Mouse (Mus musculus) brown adipose tissue, adult 24 weeks (tissue): Measurements from ENCODE around the gene Plxna1. TPM values are rescaled to one million over a fixed set of nuclear protein-coding genes. Genes with fewer than 3 reads are reported as not detected.

Source experiments
- H3K27ac ChIP-seq: fragments of 200-500 bp; replicated peaks from 2 replicates; pipeline ENCODE4 v1.5.1; 2012; ENCODE audit warnings: low read depth, mild to moderate bottlenecking, low read length
- H3K4me1 ChIP-seq: fragments of 200-500 bp; 2 replicates; pipeline ENCODE4 v1.6.1; 2012; ENCODE audit warnings: low read length, mixed read lengths; ENCODE audit not compliant: control insufficient read depth, insufficient read depth, insufficient read length
- H3K4me3 ChIP-seq: fragments of 200-500 bp; 2 replicates; pipeline ENCODE4 v1.5.1; 2012; ENCODE audit warnings: low read depth, mild to moderate bottlenecking, low read length, moderate library complexity; ENCODE audit not compliant: insufficient read depth
- polyA plus RNA-seq: library from polyadenylated mRNA; stranded (reverse); fragments of >200 nt; gene quantifications from 2 replicates; pipeline ENCODE4 v1.2.4, GENCODE M21; 2012; ENCODE audit not compliant: missing spikeins, insufficient read depth, insufficient read length

Plxna1 gene
- polyA plus RNA-seq, 1 experiment, result 34.3 TPM

GRCm38 (mm10) chr6:89351441-89352137 is 10.8 kb downstream of the Plxna1 start:
- H3K4me3 ChIP-seq, result no peak overlapping the region
- peaks cover 60% of the 10 kb centered on the region for H3K4me1 ChIP-seq
- no peak overlapping the region for H3K27ac ChIP-seq

- Histone ChIP-seq H3K4me3 (no peak overlapping the region), H3K27ac (no peak overlapping the region), H3K4me1 (peaks cover 57% of the 10 kb centered on the region)
Measured at GRCm38 (mm10) chr6:89350520-89350919, 11.9 kb downstream of the Plxna1 start.

DNA sequence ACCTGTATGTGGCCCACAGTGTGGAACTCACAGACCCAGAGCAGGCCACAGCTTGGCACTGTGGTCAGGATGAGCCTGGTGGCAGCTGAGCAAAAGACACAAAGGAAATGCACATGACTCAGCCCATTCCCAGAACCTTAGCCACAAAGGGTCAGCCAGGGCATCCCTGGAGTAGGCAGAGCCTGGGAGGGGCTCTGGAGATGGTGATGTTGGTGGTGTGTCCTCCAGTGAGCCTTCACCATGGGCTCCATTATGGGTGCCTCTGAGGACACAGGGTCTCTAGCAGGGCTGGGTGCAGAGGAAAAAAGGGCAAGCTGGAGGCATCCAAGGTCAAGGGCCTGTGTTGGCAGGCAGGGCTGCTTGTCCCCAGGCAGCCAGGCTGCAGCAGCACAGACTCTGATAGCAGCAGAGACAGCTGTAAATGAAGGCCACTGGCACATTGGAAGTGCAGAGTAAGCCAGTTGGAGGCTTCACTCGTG is 12.3 kb downstream of the Plxna1 start:
- Histone ChIP-seq H3K27ac (no peak overlapping the region; the same call in 1 of the 2 replicates), H3K4me3 (no peak overlapping the region), H3K4me1 (peaks cover 61% of the 10 kb centered on the region)

DNA sequence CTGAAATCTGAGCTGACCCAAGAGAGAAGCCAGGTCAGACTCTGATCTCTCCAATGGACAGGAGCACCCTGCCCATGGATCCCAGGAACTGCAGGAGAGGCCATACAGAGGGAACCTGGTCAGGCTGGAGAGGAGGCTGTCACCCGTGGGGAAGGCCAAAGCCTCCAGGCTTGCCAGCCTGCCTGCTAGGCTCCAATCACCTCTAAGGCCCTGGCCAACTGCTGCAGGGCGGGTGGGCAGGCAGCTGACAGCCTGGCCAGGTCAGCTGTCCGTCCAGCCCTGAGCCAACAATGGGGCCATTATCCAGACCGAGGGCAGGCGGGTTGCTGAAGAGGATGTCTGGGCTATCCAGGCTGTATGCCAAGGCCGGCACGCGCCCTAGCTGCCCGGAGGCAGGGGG is 14.1 kb downstream of the Plxna1 start:
- Histone ChIP-seq H3K4me1 (peaks cover 65% of the 10 kb centered on the region), H3K4me3 (no peak overlapping the region), H3K27ac (no peak overlapping the region)

DNA sequence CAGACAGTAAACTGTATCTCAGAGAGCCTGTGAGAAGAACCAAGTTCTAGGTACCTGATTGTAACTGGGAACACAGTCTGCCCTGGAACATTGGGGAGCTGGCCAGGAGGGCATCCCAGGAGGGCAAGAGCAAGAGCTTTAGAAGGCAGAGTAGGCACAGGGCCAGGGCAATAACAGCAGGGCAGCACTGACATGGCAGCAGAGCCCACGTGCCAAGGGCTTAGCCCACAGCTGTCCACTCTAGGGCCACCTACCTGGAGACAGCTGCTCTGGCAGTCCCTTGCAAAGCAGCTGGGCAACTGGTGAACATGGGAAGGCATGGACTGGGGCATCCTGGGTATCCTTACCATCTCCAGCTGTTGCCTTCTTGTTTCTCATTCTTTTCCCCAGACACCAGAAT is 14.6 kb downstream of the Plxna1 start:
- Histone ChIP-seq H3K4me3 (no peak overlapping the region), H3K27ac (no peak overlapping the region), H3K4me1 (peaks cover 64% of the 10 kb centered on the region)

DNA sequence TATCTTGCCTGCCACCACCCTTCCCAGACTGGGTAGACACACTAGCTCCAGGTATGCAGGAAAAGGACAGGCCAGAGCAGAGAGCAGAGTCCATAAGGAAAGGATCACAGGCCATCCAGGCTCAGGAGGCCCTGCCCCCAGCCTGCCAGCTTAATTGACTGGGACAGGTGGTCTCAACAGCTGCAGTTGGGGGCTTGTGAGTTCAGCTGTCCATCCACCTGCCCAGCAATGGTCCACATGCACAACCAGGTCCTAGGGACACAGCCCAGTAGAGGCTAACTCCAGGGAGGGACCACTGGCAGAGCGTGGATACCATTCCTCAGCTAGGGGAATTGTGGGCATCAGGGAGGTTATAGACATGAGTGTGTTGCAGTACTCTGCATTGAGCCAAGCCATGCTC is 16.6 kb downstream of the Plxna1 start:
- Histone ChIP-seq H3K4me3 (no peak overlapping the region), H3K4me1 (peaks cover 50% of the 10 kb centered on the region), H3K27ac (peak overlapping the region; percentile 57; the same call in 1 of the 2 replicates)

GRCm38 (mm10) chr6:89345486-89345785 is 17.0 kb downstream of the Plxna1 start:
- Histone ChIP-seq H3K27ac (peak overlapping the region; percentile 57), H3K4me1 (peaks cover 46% of the 10 kb centered on the region), H3K4me3 (no peak overlapping the region)

- Histone ChIP-seq H3K4me1 (peaks cover 41% of the 10 kb centered on the region), H3K4me3 (0 out of 2 replicates have a peak overlapping the region, but pooled peaks have one; percentile 4), H3K27ac (peak overlapping the region; percentile 57)
Measured at GRCm38 (mm10) chr6:89344613-89345485, 17.6 kb downstream of the Plxna1 start.

GRCm38 (mm10) chr6:89341981-89342380 is 20.4 kb downstream of the Plxna1 start:
- no peak overlapping the region for H3K4me3 ChIP-seq
- H3K27ac ChIP-seq, result no peak overlapping the region
- peaks cover 43% of the 10 kb centered on the region for H3K4me1 ChIP-seq

DNA sequence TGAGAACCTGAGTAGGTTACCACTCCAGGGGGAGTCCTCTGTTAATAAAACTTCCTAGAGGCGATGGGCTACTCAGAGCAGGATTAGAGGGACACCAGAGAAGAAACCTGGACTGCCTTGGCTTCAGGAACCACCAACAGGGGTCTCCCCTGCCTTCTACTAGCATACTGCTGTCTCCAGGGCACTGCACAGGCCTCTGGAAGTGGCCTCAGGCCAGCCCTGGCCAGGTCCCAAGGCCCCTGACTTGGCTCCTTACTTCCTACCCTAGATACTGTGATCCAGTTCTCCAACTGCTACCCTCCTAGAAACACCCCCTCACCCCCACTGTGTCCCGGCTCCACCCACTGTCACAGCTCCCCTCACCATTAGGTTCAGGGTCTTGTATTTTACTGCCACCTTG is 23.0 kb downstream of the Plxna1 start:
- Histone ChIP-seq H3K27ac (no peak overlapping the region; the same call in 1 of the 2 replicates), H3K4me3 (no peak overlapping the region), H3K4me1 (peaks cover 36% of the 10 kb centered on the region)

DNA sequence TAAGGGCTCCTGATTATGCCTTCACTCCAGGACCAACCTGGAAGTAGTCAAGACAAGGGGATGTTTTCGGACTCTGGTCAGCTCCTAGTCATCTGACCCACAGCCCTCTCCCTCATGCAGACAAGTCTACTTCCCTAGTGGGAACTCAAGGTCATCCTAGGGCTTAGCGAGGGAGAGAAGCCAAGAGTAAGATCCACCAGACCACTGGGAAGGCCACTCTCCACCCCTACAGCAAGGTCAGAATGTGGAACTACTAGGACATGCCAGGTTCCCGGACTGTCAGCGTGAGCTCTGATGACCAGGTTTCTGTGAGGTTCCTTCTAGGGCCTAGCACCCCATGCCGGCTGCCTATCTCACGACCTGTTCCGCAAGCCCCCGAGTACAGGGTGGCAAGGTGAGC is 23.7 kb downstream of the Plxna1 start:
- no peak overlapping the region for H3K27ac ChIP-seq

GRCm38 (mm10) chr6:89337574-89337973 is 24.8 kb downstream of the Plxna1 start:
- H3K27ac ChIP-seq, result no peak overlapping the region; the same call in 1 of the 2 replicates

More for the DNA sequence above, 23.7 kb downstream of the Plxna1 start:
- no peak overlapping the region for H3K4me3 ChIP-seq
- H3K4me1 ChIP-seq, result peaks cover 29% of the 10 kb centered on the region

DNA sequence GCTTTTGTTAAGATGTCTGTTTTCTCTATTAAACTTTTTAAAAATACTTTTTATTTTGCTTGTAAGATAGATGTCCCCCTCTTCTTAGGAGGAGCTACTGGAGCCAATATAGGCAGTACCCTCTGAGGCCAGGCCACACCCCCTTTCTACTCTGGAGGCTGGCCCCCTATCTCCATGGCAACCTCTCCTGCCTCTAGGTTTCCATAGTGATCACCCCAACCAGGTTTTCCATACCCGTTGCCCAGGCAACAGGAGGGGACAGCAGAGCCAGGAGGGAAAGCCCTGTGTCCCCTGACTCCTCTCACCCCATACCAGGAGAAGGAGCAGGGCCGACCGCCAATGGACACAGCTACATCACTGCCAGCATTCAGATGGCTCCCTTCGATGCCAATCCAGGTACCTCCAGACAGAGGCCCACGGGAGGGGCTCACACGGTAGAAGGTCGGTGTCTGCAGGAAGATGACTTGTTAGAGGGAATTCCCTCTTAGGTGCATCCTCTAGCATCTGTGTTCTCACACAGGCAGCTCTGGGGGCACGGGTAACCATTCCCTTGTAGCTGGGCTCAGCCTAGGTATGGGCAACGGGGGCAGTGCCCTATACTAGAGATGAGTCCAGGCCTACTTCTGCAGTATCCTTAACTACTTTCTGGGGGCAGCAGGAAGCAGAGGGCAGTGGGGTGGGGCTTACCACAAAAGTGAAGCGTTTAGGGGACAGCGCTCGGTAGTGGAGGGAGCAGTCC is 28.3 kb downstream of the Plxna1 start:
- H3K4me1 ChIP-seq, result peaks cover 17% of the 10 kb centered on the region
- H3K4me3 ChIP-seq, result no peak overlapping the region
- H3K27ac ChIP-seq, result no peak overlapping the region

More at GRCm38 (mm10) chr6:89337574-89337973, 24.8 kb downstream of the Plxna1 start:
- H3K4me1 ChIP-seq, result peaks cover 21% of the 10 kb centered on the region
- H3K4me3 ChIP-seq, result no peak overlapping the region

DNA sequence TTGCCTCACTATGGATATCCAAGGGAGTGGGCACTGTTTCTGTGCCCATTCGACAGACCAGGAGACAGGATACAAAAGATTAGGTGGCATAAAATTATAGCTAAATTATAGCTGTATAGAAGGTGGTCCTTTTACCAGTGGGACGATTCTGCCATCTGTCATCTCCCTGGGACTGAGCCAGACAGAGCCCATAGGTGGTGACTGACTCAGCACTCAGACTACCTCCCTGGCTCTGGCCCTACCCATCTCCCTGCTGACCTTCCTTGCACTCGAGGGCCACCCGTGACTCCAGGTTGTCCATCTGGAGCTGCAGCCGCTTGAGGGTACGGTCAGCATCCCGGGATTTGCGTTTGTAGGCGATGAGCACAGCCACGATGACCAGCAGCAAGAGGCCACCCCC is 31.5 kb downstream of the Plxna1 start:
- Histone ChIP-seq H3K4me3 (no peak overlapping the region), H3K4me1 (no peaks in the 10 kb centered on the region), H3K27ac (no peak overlapping the region)

GRCm38 (mm10) chr6:89328634-89329033 is 33.8 kb downstream of the Plxna1 start:
- Histone ChIP-seq H3K27ac (no peak overlapping the region), H3K4me3 (no peak overlapping the region), H3K4me1 (no peaks in the 10 kb centered on the region)
